Mouse (Mus musculus) megakaryocyte, embryonic 14.5 days (primary cell): ENCODE measurements around the gene Ddx52.

Experiments used
- FLI1 ChIP-seq: IDR thresholded peaks from 2 replicates; pipeline ENCODE4 v1.6.1; 2012; ENCODE audit warnings: low read length, inconsistent platforms, mixed read lengths
- GATA1 ChIP-seq: IDR thresholded peaks from 3 replicates; pipeline ENCODE4 v1.6.1; 2012; ENCODE audit warnings: mixed read lengths, low read length, inconsistent platforms, borderline replicate concordance

GRCm38 (mm10) chr11:83977810-83978209 lies 35.9 kb downstream of the Ddx52 start:
- TF ChIP-seq FLI1 (no peak), GATA1 (no peak)
